Mouse (Mus musculus): ENCODE measurements around the gene Fbn1. TPM values are rescaled to one million over a fixed set of nuclear protein-coding genes. Genes with fewer than 3 reads are reported as not detected.
A peak's percentile ranks its signal among the peaks of the same experiment; 100 is the strongest.

Gene Fbn1
- polyA plus RNA-seq, 1 experiment from 2014 or later, result 14.8 TPM

DNA sequence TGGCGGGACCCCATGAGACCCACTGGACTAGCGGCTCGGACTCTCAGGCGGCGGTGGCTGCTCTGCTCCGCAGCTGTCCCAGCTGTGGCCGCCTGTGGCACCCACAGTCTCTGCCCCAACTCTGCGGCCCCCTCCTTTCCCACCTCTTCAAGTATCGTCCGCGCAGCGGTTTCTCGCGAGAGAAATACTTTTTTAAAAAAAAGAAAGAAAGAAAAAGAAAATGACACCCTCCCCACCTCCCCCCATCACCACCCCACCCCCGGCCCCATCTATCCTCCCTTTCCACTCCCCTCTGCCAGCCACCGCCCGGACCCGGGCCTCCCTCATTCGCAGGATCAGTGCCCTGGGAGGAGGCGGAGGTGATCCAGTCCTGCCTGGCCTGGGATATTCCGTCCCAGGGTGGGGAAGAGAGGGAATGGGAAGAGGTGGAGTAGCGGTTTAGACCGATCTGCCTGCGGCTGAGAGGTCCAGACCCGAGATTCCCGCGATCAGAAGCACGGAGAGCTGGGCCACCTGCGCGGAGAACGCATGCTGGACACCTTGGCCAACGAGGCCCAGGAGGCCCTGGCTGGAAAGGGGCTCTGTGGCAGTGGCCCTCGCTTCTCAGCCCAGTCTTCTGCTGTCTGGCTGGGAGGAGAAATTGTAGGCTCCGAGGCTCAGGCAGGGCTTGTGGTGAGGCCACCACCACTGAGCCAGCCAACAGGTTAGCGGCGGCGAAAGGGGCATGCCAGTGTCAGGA, 1.3 kb downstream of the Fbn1 start:
- 2% methylated on average over 37 of the region's 37 CpGs for WGBS
- ATAC-seq (replicated peaks; ENCODE audit: extremely low read depth, insufficient read depth, low FRiP score), result peak; percentile 85

GRCm38 (mm10) chr2:125505746-125506315, 2.0 kb downstream of the Fbn1 start:
- H3K9ac ChIP-seq (ENCODE audit: low read length), result peak overlapping the region; percentile 83
- no peaks in the 10 kb centered on the region for H3K36me3 ChIP-seq (ENCODE audit: control insufficient read depth, insufficient read depth)
- H3K4me2 ChIP-seq (ENCODE audit: low read depth, low read length), result peak overlapping the region; percentile 98
- WGBS, result under 1% methylated on average over 48 of the region's 48 CpGs
- peaks cover 11% of the 10 kb centered on the region; the same call in 1 of the 2 replicates for H3K4me1 ChIP-seq (ENCODE audit: control insufficient read depth, insufficient read depth, low read length)
- ATAC-seq (replicated peaks; ENCODE audit: extremely low read depth, insufficient read depth, low FRiP score), result peak; percentile 56
- H3K27ac ChIP-seq (ENCODE audit: low read length), result peak overlapping the region; percentile 88
- H3K4me3 ChIP-seq (ENCODE audit: low read length), result peak overlapping the region; percentile 69
- peaks cover 5% of the 10 kb centered on the region; the same call in 1 of the 2 replicates for H3K27me3 ChIP-seq (ENCODE audit: control insufficient read depth, insufficient read depth, low read length)
- no peaks in the 10 kb centered on the region for H3K9me3 ChIP-seq (replicated peaks; ENCODE audit: control insufficient read depth, low read length)

More for the DNA sequence above, 1.3 kb downstream of the Fbn1 start:
- Histone ChIP-seq H3K9ac (ENCODE audit: low read length) (peak overlapping the region; percentile 83), H3K27me3 (ENCODE audit: control insufficient read depth, insufficient read depth, low read length) (peaks cover 5% of the 10 kb centered on the region; the same call in 1 of the 2 replicates), H3K27ac (ENCODE audit: low read length) (peak overlapping the region; percentile 88), H3K36me3 (ENCODE audit: control insufficient read depth, insufficient read depth) (no peaks in the 10 kb centered on the region), H3K4me3 (ENCODE audit: low read length) (peak overlapping the region; percentile 69), H3K4me1 (ENCODE audit: control insufficient read depth, insufficient read depth, low read length) (peaks cover 11% of the 10 kb centered on the region; the same call in 1 of the 2 replicates), H3K4me2 (ENCODE audit: low read depth, low read length) (peak overlapping the region; percentile 98), H3K9me3 (replicated peaks; ENCODE audit: control insufficient read depth, low read length) (no peaks in the 10 kb centered on the region)

DNA sequence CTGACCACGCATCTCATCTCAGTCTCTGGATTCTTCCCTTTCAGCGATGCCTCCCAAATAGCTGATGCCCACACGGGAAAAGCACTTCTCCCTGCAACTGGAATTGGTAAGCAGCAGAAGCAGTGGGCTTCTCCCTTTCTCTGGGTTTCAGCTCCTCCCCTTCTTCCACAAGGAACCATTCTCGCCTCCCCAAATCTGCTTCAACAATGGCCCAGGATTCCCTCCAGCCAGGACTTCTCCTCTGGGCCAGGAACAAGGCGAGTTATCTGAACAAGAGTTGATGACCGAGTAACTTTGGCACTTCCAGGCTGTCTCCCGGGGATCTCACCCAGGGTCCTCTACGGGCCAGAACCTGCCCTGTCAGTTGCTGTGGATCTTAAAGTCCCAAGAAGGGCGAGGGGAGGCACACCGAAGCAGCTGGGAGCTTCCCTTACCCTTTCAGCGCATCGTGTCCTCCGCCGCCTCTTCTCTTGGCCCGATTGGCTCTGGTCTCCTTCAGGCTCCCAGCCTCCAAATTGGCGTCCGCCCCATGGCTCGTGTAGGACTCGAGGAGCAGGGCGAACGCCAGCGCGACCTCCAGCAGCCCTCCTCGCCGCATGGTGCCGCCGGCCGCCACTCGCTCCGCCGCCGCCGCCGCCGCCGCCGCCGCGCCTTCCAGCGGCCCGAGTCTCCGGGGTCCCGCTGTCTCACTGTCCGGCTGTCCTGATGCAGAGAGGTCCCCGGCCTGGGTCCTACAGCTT, 2.6 kb downstream of the Fbn1 start, which contains the start of gene Gm9913:
Gene Gm9913, plus strand, starts transcription at position 84 of the 740 bp plus-strand sequence.
- Histone ChIP-seq H3K36me3 (ENCODE audit: control insufficient read depth, insufficient read depth) (no peaks in the 10 kb centered on the region), H3K4me1 (ENCODE audit: control insufficient read depth, insufficient read depth, low read length) (peaks cover 11% of the 10 kb centered on the region; the same call in 1 of the 2 replicates), H3K27me3 (ENCODE audit: control insufficient read depth, insufficient read depth, low read length) (peaks cover 5% of the 10 kb centered on the region; the same call in 1 of the 2 replicates), H3K9ac (ENCODE audit: low read length) (peak within 1 kb of the TSS; percentile 83), H3K4me3 (ENCODE audit: low read length) (peak within 1 kb of the TSS; percentile 69), H3K9me3 (replicated peaks; ENCODE audit: control insufficient read depth, low read length) (no peaks in the 10 kb centered on the region), H3K27ac (ENCODE audit: low read length) (peak within 1 kb of the TSS; percentile 88), H3K4me2 (ENCODE audit: low read depth, low read length) (peak within 1 kb of the TSS; percentile 98)
- WGBS, result 2% methylated on average over 44 of the region's 45 CpGs
- ATAC-seq (replicated peaks; ENCODE audit: extremely low read depth, insufficient read depth, low FRiP score), result peak; percentile 43

DNA sequence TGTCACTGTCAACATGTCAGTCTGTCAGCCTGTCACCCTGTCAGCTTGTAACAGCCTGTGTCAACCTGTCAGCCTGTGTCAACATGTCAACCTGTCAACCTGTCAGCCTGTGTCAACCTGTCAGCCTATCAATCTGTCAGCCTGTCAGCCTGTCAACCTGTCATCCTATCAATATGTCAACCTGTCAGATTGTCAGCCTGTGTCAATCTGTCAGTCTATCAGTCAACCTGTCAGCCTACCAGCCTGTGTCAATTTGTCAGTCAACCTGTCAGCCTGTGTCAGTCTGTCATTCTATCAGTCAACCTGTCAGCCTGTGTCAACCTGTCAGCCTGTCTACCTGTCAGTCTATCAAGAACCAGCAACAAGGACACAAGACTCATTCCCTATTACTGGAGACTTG, 6.3 kb downstream of the Fbn1 start:
- H3K4me1 ChIP-seq (ENCODE audit: control insufficient read depth, insufficient read depth, low read length), result peaks cover 11% of the 10 kb centered on the region; the same call in 1 of the 2 replicates
- H3K9me3 ChIP-seq (replicated peaks; ENCODE audit: control insufficient read depth, low read length), result no peaks in the 10 kb centered on the region
- peaks cover 3% of the 10 kb centered on the region; the same call in 1 of the 2 replicates for H3K36me3 ChIP-seq (ENCODE audit: control insufficient read depth, insufficient read depth)
- H3K4me3 ChIP-seq (ENCODE audit: low read length), result no peak overlapping the region
- H3K9ac ChIP-seq (ENCODE audit: low read length), result no peak overlapping the region
- H3K27me3 ChIP-seq (ENCODE audit: control insufficient read depth, insufficient read depth, low read length), result no peaks in the 10 kb centered on the region; the same call in 1 of the 2 replicates
- no peak overlapping the region for H3K4me2 ChIP-seq (ENCODE audit: low read depth, low read length)
- ATAC-seq (replicated peaks; ENCODE audit: extremely low read depth, insufficient read depth, low FRiP score), result no peak
- no peak overlapping the region for H3K27ac ChIP-seq (ENCODE audit: low read length)

DNA sequence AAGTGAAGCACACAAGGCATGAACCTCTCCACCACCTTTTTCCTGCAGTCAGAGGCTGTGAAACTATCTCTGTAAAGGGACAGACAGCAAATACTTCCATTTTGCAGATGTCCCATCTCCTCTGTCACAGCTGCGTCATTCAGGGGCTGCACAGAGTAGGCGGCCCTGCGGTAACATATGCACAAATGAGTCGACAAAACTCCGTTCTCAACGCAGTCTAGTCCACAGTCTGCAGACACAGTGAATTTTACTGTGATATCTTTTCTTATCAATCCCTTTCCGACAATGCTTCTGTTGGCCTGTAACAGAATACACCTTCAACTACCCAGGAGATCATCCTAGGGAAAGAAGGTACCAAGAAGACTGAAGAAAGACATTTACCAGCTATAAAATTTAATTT, 9.6 kb downstream of the Fbn1 start:
- Histone ChIP-seq H3K4me1 (ENCODE audit: control insufficient read depth, insufficient read depth, low read length) (peaks cover 7% of the 10 kb centered on the region), H3K4me3 (ENCODE audit: low read length) (no peak overlapping the region), H3K9ac (ENCODE audit: low read length) (no peak overlapping the region), H3K36me3 (ENCODE audit: control insufficient read depth, insufficient read depth) (peaks cover 3% of the 10 kb centered on the region; the same call in 1 of the 2 replicates), H3K27ac (ENCODE audit: low read length) (no peak overlapping the region), H3K27me3 (ENCODE audit: control insufficient read depth, insufficient read depth, low read length) (no peaks in the 10 kb centered on the region), H3K4me2 (ENCODE audit: low read depth, low read length) (no peak overlapping the region), H3K9me3 (replicated peaks; ENCODE audit: control insufficient read depth, low read length) (no peaks in the 10 kb centered on the region)
- WGBS, result 73% methylated on average over 7 of the region's 7 CpGs
- no peak for ATAC-seq (replicated peaks; ENCODE audit: extremely low read depth, insufficient read depth, low FRiP score)

GRCm38 (mm10) chr2:125496696-125497095, 11.1 kb downstream of the Fbn1 start:
- no peaks in the 10 kb centered on the region for H3K9me3 ChIP-seq (replicated peaks; ENCODE audit: control insufficient read depth, low read length)
- peaks cover 3% of the 10 kb centered on the region; the same call in 1 of the 2 replicates for H3K36me3 ChIP-seq (ENCODE audit: control insufficient read depth, insufficient read depth)
- no peak for ATAC-seq (replicated peaks; ENCODE audit: extremely low read depth, insufficient read depth, low FRiP score)
- no peak overlapping the region for H3K4me3 ChIP-seq (ENCODE audit: low read length)
- H3K27me3 ChIP-seq (ENCODE audit: control insufficient read depth, insufficient read depth, low read length), result no peaks in the 10 kb centered on the region
- H3K9ac ChIP-seq (ENCODE audit: low read length), result no peak overlapping the region
- 81% methylated on average over 5 of the region's 5 CpGs for WGBS
- H3K27ac ChIP-seq (ENCODE audit: low read length), result peak overlapping the region; percentile 31; the same call in 1 of the 2 replicates
- H3K4me2 ChIP-seq (ENCODE audit: low read depth, low read length), result no peak overlapping the region
- peaks cover 14% of the 10 kb centered on the region for H3K4me1 ChIP-seq (ENCODE audit: control insufficient read depth, insufficient read depth, low read length)

- H3K4me2 ChIP-seq (ENCODE audit: low read depth, low read length), result no peak overlapping the region
- H3K27me3 ChIP-seq (ENCODE audit: control insufficient read depth, insufficient read depth, low read length), result no peaks in the 10 kb centered on the region
- peaks cover 3% of the 10 kb centered on the region; the same call in 1 of the 2 replicates for H3K36me3 ChIP-seq (ENCODE audit: control insufficient read depth, insufficient read depth)
- no peaks in the 10 kb centered on the region for H3K9me3 ChIP-seq (replicated peaks; ENCODE audit: control insufficient read depth, low read length)
- no peak for ATAC-seq (replicated peaks; ENCODE audit: extremely low read depth, insufficient read depth, low FRiP score)
- H3K4me1 ChIP-seq (ENCODE audit: control insufficient read depth, insufficient read depth, low read length), result peaks cover 14% of the 10 kb centered on the region
- no peak overlapping the region for H3K9ac ChIP-seq (ENCODE audit: low read length)
- 57% methylated on average over 20 of the region's 20 CpGs for WGBS
- no peak overlapping the region for H3K4me3 ChIP-seq (ENCODE audit: low read length)
- 0 out of 2 replicates have a peak overlapping the region, but pooled peaks have one; percentile 18 for H3K27ac ChIP-seq (ENCODE audit: low read length)
Measured at GRCm38 (mm10) chr2:125494831-125495812, 12.7 kb downstream of the Fbn1 start.

GRCm38 (mm10) chr2:125494291-125494690, 13.5 kb downstream of the Fbn1 start:
- Histone ChIP-seq H3K4me2 (ENCODE audit: low read depth, low read length) (no peak overlapping the region), H3K27me3 (ENCODE audit: control insufficient read depth, insufficient read depth, low read length) (no peaks in the 10 kb centered on the region), H3K27ac (ENCODE audit: low read length) (no peak overlapping the region), H3K9me3 (replicated peaks; ENCODE audit: control insufficient read depth, low read length) (no peaks in the 10 kb centered on the region), H3K4me3 (ENCODE audit: low read length) (no peak overlapping the region), H3K9ac (ENCODE audit: low read length) (no peak overlapping the region), H3K36me3 (ENCODE audit: control insufficient read depth, insufficient read depth) (peaks cover 3% of the 10 kb centered on the region; the same call in 1 of the 2 replicates), H3K4me1 (ENCODE audit: control insufficient read depth, insufficient read depth, low read length) (peaks cover 14% of the 10 kb centered on the region)
- no peak for ATAC-seq (replicated peaks; ENCODE audit: extremely low read depth, insufficient read depth, low FRiP score)
- WGBS, result 88% methylated on average over 2 of the region's 2 CpGs
